9 mouse cellular contexts compared by ENCODE assay signal in genomic region chr11:94730261-94730660, GRCm38 (mm10). TPM values are rescaled to one million over a fixed set of nuclear protein-coding genes. Genes with fewer than 3 reads are reported as not detected.
DNase-seq lines count a peak whose midpoint lies in the region; ATAC-seq and TF ChIP-seq lines count a peak whose summit lies in the region.
"Had no signal": no experiment of that assay in that cellular context is flagged by ENCODE, and none has a peak within 500 bp of the region (broad histone marks: within the 10 kb centered on the region; RNA-seq: fewer than 3 reads in every experiment).

No protein-coding gene starts in this region.

- H3K27me3 ChIP-seq in thymus, adult 2 months (ENCODE audit: control insufficient read depth, insufficient read depth, low read length), result no peaks in the 10 kb centered on the region
- H3K27me3 ChIP-seq in embryonic facial prominence, embryonic 14.5 days (replicated peaks; ENCODE audit: control insufficient read depth, insufficient read depth, low read length), result no peaks in the 10 kb centered on the region

- H3K4me3 ChIP-seq in thymus, adult 2 months (ENCODE audit: control insufficient read depth, insufficient read depth, low read length), result no peak overlapping the region
- no peak overlapping the region for H3K4me3 ChIP-seq in bone marrow, adult 2 months (replicated peaks; ENCODE audit: control insufficient read depth, low read depth, low read length)
- no peak overlapping the region for H3K4me3 ChIP-seq in embryonic facial prominence, embryonic 14.5 days (ENCODE audit: low read depth, low read length)

- peak; percentile 73 for DNase-seq in thymus, adult 2 months
- DNase-seq in thymus, adult 18-20 months, result no peak
- peak; percentile 65 for DNase-seq in embryonic facial prominence, embryonic 14.5 days (ENCODE audit: low spot score)
- DNase-seq in kidney, postnatal 10 days, result peak; percentile 87
- peak; percentile 20 to 60 for DNase-seq in lung, adult 18-20 months
- peak; percentile 58 to 84 for DNase-seq in right cerebral cortex, postnatal 10 days (ENCODE audit: low spot score in 2 of 2)
- peak; percentile 69 for DNase-seq in yolk sac, embryonic 10.5 days (ENCODE audit: low spot score)

- TF ChIP-seq POLR2A in thymus, adult 2 months (IDR thresholded peaks at IDR 0.05; ENCODE audit: control insufficient read depth, extremely low read depth, insufficient read depth, low read length, poor library complexity), result no peak
- TF ChIP-seq POLR2A in bone marrow, adult 2 months (IDR thresholded peaks at IDR 0.05; ENCODE audit: borderline replicate concordance, control insufficient read depth, low read depth, low read length), result no peak

- no peak overlapping the region for H3K27ac ChIP-seq in thymus, adult 2 months (ENCODE audit: control insufficient read depth, insufficient read depth, low read length)
- H3K27ac ChIP-seq in bone marrow, adult 2 months (ENCODE audit: control insufficient read depth, insufficient read depth, low read depth, low read length, poor library complexity), result no peak overlapping the region
- H3K27ac ChIP-seq in embryonic facial prominence, embryonic 14.5 days (replicated peaks; ENCODE audit: low read depth, low read length), result no peak overlapping the region

- H3K4me2 ChIP-seq in embryonic facial prominence, embryonic 14.5 days (ENCODE audit: low read depth, low read length), result no peak overlapping the region

- no peaks in the 10 kb centered on the region for H3K36me3 ChIP-seq in thymus, adult 2 months (ENCODE audit: control insufficient read depth, insufficient read depth, low read length)
- no peaks in the 10 kb centered on the region for H3K36me3 ChIP-seq in embryonic facial prominence, embryonic 14.5 days (ENCODE audit: control insufficient read depth, insufficient read depth, low read length)

- no peaks in the 10 kb centered on the region for H3K9me3 ChIP-seq in embryonic facial prominence, embryonic 14.5 days (ENCODE audit: control insufficient read depth, low read length)

- TF ChIP-seq CTCF in thymus, adult 2 months (IDR thresholded peaks at IDR 0.05; ENCODE audit: borderline replicate concordance, control insufficient read depth, extremely low read depth, insufficient read depth, low read length, poor library complexity), result no peak
- TF ChIP-seq CTCF in bone marrow, adult 2 months (IDR thresholded peaks at IDR 0.05; ENCODE audit: control insufficient read depth, insufficient read depth, low read length), result peak; percentile 20; the same call in 1 of the 2 replicates

- no peaks in the 10 kb centered on the region for H3K4me1 ChIP-seq in thymus, adult 2 months (replicated peaks; ENCODE audit: control insufficient read depth, insufficient read depth, low read length)
- H3K4me1 ChIP-seq in bone marrow, adult 2 months (ENCODE audit: control insufficient read depth, insufficient read depth, low read length), result no peaks in the 10 kb centered on the region
- no peaks in the 10 kb centered on the region for H3K4me1 ChIP-seq in embryonic facial prominence, embryonic 14.5 days (ENCODE audit: control insufficient read depth, insufficient read depth, low read length)

- WGBS in thymus, adult 2 months, result 36% methylated on average over 5 of the region's 5 CpGs
- 25% methylated on average over 5 of the region's 5 CpGs for WGBS in bone marrow, adult 2 months
- 28% methylated on average over 5 of the region's 5 CpGs for WGBS in embryonic facial prominence, embryonic 14.5 days

- ATAC-seq in embryonic facial prominence, embryonic 14.5 days (ENCODE audit: low read depth), result no peak

- no peak overlapping the region for H3K9ac ChIP-seq in embryonic facial prominence, embryonic 14.5 days (ENCODE audit: low read depth, low read length)

RNA-seq across cellular contexts. Expression of gene Cdc34b, which starts 11.3 kb away (rescaled TPM):
- not detected in 2 replicates for polyA plus RNA-seq in thymus, adult 2 months (2012; rRNA removed)
- polyA plus RNA-seq in bone marrow, adult 2 months (2011; ENCODE audit: insufficient read depth, insufficient read length, low replicate concordance, missing spikeins), result not detected in 2 replicates
- 0.22 and 0.24 TPM in 2 replicates for polyA plus RNA-seq in embryonic facial prominence, embryonic 14.5 days (2014; fragmentation: Nextera tagmentation; extraction: Ambion mirVana)
- polyA plus RNA-seq: heart, embryonic 14.5 days had no signal

RNA-seq across cellular contexts. Expression of gene Gm11541, which starts 26.0 kb away (rescaled TPM):
- polyA plus RNA-seq in thymus, adult 2 months (2012; rRNA removed), result not detected in 2 replicates
- not detected in 2 replicates for polyA plus RNA-seq in bone marrow, adult 2 months (2011; ENCODE audit: insufficient read depth, insufficient read length, low replicate concordance, missing spikeins)
- 0.51 and 0.85 TPM in 2 replicates for polyA plus RNA-seq in embryonic facial prominence, embryonic 14.5 days (2014; fragmentation: Nextera tagmentation; extraction: Ambion mirVana)
- polyA plus RNA-seq: heart, embryonic 14.5 days had no signal

RNA-seq across cellular contexts. Expression of gene Tmem92, which starts 52.2 kb away (rescaled TPM):
- 0.32 and 0.42 TPM in 2 replicates for polyA plus RNA-seq in thymus, adult 2 months (2012; rRNA removed)
- not detected in 2 replicates for polyA plus RNA-seq in bone marrow, adult 2 months (2011; ENCODE audit: insufficient read depth, insufficient read length, low replicate concordance, missing spikeins)
- not detected in 2 replicates for polyA plus RNA-seq in embryonic facial prominence, embryonic 14.5 days (2014; fragmentation: Nextera tagmentation; extraction: Ambion mirVana)
- polyA plus RNA-seq: heart, embryonic 14.5 days had no signal

RNA-seq across cellular contexts. Expression of gene Xylt2, which starts 52.9 kb away (rescaled TPM):
- 81.9 and 95.3 TPM in 2 replicates for polyA plus RNA-seq in thymus, adult 2 months (2012; rRNA removed)
- 6.3 and 7.4 TPM in 2 replicates for polyA plus RNA-seq in bone marrow, adult 2 months (2011; ENCODE audit: insufficient read depth, insufficient read length, low replicate concordance, missing spikeins)
- polyA plus RNA-seq in embryonic facial prominence, embryonic 14.5 days (2014; fragmentation: Nextera tagmentation; extraction: Ambion mirVana), result 22.5 and 29.1 TPM in 2 replicates

Comparison
In these comparisons a context has a peak if more than half of its experiments do, and no peak if none do; other contexts are left out.
1. DNase-seq: peak in thymus, adult 2 months (single experiment), embryonic facial prominence, embryonic 14.5 days (single experiment), kidney, postnatal 10 days (single experiment), lung, adult 18-20 months (2 of 2), right cerebral cortex, postnatal 10 days (2 of 2) and yolk sac, embryonic 10.5 days (single experiment); none in thymus, adult 18-20 months (0 of 2).